Mouse (Mus musculus) midbrain, embryonic 12.5 days (tissue): ENCODE results near the gene Rtn4ip1. TPM values are rescaled to one million over a fixed set of nuclear protein-coding genes. Genes with fewer than 3 reads are reported as not detected.
A peak's percentile ranks its signal among the peaks of the same experiment; 100 is the strongest.

Source experiments
- ATAC-seq: fragments of 200-750 bp; cut with Nextera tagmentation; 2 replicates; pipeline ENCODE4 v1.8.0; 2017; ENCODE audit warnings: low read depth, moderate TSS enrichment, moderate library complexity; ENCODE audit not compliant: low FRiP score
- H3K27ac ChIP-seq: fragments of 300-500 bp; sonication (generic); replicated peaks from 2 replicates; pipeline ENCODE4 v1.5.1; 2016; ENCODE audit warnings: mild to moderate bottlenecking
- H3K27me3 ChIP-seq: fragments of 300-500 bp; sonication (generic); 2 replicates; pipeline ENCODE4 v1.6.1; 2016; ENCODE audit warnings: mild to moderate bottlenecking
- H3K36me3 ChIP-seq: fragments of 300-500 bp; sonication (generic); 2 replicates; pipeline ENCODE4 v1.6.1; 2016
- H3K4me1 ChIP-seq: fragments of 300-500 bp; sonication (generic); 2 replicates; pipeline ENCODE4 v1.6.1; 2016
- H3K4me2 ChIP-seq: fragments of 300-500 bp; sonication (generic); replicated peaks from 2 replicates; pipeline ENCODE4 v1.6.1; 2016; ENCODE audit warnings: mild to moderate bottlenecking, moderate library complexity
- H3K4me3 ChIP-seq: fragments of 300-500 bp; sonication (generic); 2 replicates; pipeline ENCODE4 v1.5.1; 2016; ENCODE audit warnings: mild to moderate bottlenecking
- H3K9ac ChIP-seq: fragments of 300-500 bp; sonication (generic); replicated peaks from 2 replicates; pipeline ENCODE4 v1.6.1; 2016; ENCODE audit warnings: mild to moderate bottlenecking, moderate library complexity
- H3K9me3 ChIP-seq: fragments of 300-500 bp; sonication (generic); 2 replicates; pipeline ENCODE4 v1.6.1; 2016; ENCODE audit warnings: mild to moderate bottlenecking
- WGBS: fragments of 180-500 bp; shearing (Covaris S2); methylation state at CpG from one replicate; pipeline ENCODE4 v1.1.7; 2016; 5-methylcytosine and 5-hydroxymethylcytosine counted together
- polyA plus RNA-seq: library from polyadenylated mRNA; unstranded; fragments of >200 nt; fragmentation: Nextera tagmentation; extraction: Ambion mirVana; gene quantifications from 2 replicates; pipeline ENCODE4 v1.2.1, GENCODE M21; 2016

Gene Rtn4ip1
- 16.9 and 18.7 TPM in 2 replicates for polyA plus RNA-seq

GRCm38 (mm10) chr10:43901578-43902194, at the start of gene Rtn4ip1, which contains the start of gene Qrsl1:
TSS of gene Rtn4ip1 (plus strand) at chr10:43901807.
TSS of gene Qrsl1 (minus strand) at chr10:43901745.
- peaks cover 16% of the 10 kb centered on the region for H3K4me1 ChIP-seq
- H3K9me3 ChIP-seq = no peaks in the 10 kb centered on the region
- under 1% methylated on average over 40 of the region's 40 CpGs for WGBS
- H3K27ac ChIP-seq = peak within 1 kb of the TSS; percentile 64; the same call in 1 of the 2 replicates
- peak; percentile 98 for ATAC-seq
- no peaks in the 10 kb centered on the region for H3K36me3 ChIP-seq
- peak within 1 kb of the TSS; percentile 80 for H3K4me3 ChIP-seq
- H3K9ac ChIP-seq = peak within 1 kb of the TSS; percentile 71
- H3K4me2 ChIP-seq = peak within 1 kb of the TSS; percentile 81
- H3K27me3 ChIP-seq = no peaks in the 10 kb centered on the region

- Histone ChIP-seq H3K27me3 (no peaks in the 10 kb centered on the region), H3K4me2 (no peak overlapping the region), H3K4me1 (no peaks in the 10 kb centered on the region), H3K9ac (no peak overlapping the region), H3K4me3 (no peak overlapping the region), H3K9me3 (no peaks in the 10 kb centered on the region), H3K36me3 (no peaks in the 10 kb centered on the region), H3K27ac (no peak overlapping the region)
- ATAC-seq = no peak
- 86% methylated on average over 5 of the region's 5 CpGs for WGBS
Measured at GRCm38 (mm10) chr10:43851898-43852297, 49.7 kb upstream of the Rtn4ip1 start.

- H3K27me3 ChIP-seq = no peaks in the 10 kb centered on the region
- no peak overlapping the region for H3K27ac ChIP-seq
- H3K4me2 ChIP-seq = no peak overlapping the region
- no peak overlapping the region for H3K4me3 ChIP-seq
- 98% methylated on average over 9 of the region's 9 CpGs for WGBS
- H3K9ac ChIP-seq = no peak overlapping the region
- no peak for ATAC-seq
- H3K4me1 ChIP-seq = no peaks in the 10 kb centered on the region
- no peaks in the 10 kb centered on the region for H3K9me3 ChIP-seq
- no peaks in the 10 kb centered on the region for H3K36me3 ChIP-seq
Measured at GRCm38 (mm10) chr10:43855916-43856315, 45.7 kb upstream of the Rtn4ip1 start.

- no peak overlapping the region for H3K27ac ChIP-seq
- H3K4me2 ChIP-seq = no peak overlapping the region
- no peaks in the 10 kb centered on the region for H3K36me3 ChIP-seq
- no peak overlapping the region for H3K9ac ChIP-seq
- H3K4me3 ChIP-seq = no peak overlapping the region
- no peak for ATAC-seq
- H3K4me1 ChIP-seq = no peaks in the 10 kb centered on the region
- H3K9me3 ChIP-seq = no peaks in the 10 kb centered on the region
- 95% methylated on average over 3 of the region's 3 CpGs for WGBS
- no peaks in the 10 kb centered on the region for H3K27me3 ChIP-seq
Measured at GRCm38 (mm10) chr10:43856351-43856750, 45.3 kb upstream of the Rtn4ip1 start.

DNA sequence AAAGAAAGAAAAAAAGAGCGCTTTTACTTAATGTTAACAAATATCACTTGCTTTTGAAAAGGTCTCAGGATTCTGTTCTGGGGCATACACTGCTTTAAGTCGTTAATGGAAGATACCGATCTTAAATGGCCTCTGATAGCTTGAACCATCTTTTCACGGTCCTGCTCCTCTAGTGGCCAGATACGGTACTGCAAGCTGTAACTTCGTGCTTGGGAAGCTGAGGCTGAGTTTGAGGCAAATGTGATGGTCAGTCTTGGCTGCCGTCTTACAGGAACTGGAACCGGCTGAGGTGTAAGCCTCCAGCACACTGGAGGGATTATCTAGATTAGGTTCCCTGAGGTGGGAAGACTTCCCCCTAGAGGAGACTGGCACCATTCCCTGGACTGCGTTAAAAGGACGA, 30.9 kb upstream of the Rtn4ip1 start:
- WGBS = 67% methylated on average over 10 of the region's 10 CpGs
- Histone ChIP-seq H3K36me3 (peaks cover 2% of the 10 kb centered on the region; the same call in 1 of the 2 replicates), H3K27ac (no peak overlapping the region), H3K4me3 (no peak overlapping the region), H3K4me2 (no peak overlapping the region), H3K27me3 (no peaks in the 10 kb centered on the region), H3K9me3 (no peaks in the 10 kb centered on the region), H3K4me1 (no peaks in the 10 kb centered on the region), H3K9ac (no peak overlapping the region)
- no peak for ATAC-seq

- Histone ChIP-seq H3K36me3 (peaks cover 8% of the 10 kb centered on the region; the same call in 1 of the 2 replicates), H3K4me3 (no peak overlapping the region), H3K27ac (no peak overlapping the region), H3K4me2 (no peak overlapping the region), H3K27me3 (no peaks in the 10 kb centered on the region), H3K9me3 (no peaks in the 10 kb centered on the region), H3K4me1 (no peaks in the 10 kb centered on the region), H3K9ac (no peak overlapping the region)
- 82% methylated on average over 1 of the region's 1 CpGs for WGBS
- ATAC-seq = no peak
Measured at GRCm38 (mm10) chr10:43871458-43871857, 30.1 kb upstream of the Rtn4ip1 start.

DNA sequence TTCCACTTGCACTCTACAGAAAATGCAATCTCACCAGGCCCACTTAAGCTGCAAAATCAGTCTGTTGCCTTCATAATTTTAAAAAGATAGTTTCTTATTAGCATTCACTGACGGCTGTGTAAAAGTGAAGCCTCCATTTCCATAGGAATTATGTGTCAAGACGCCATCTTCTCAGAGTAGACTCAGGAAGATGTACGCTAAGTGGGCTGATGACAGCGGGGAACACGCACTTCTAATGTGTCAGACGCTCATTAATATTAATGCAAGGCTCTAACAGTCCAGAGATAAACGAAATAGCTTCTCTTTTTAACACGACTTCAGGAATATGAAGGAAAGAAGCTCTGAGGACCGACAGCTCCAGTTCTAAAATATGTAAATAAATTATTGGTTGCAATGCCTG, 13.9 kb upstream of the Rtn4ip1 start:
- Histone ChIP-seq H3K27me3 (no peaks in the 10 kb centered on the region), H3K9ac (no peak overlapping the region), H3K9me3 (no peaks in the 10 kb centered on the region), H3K36me3 (peaks cover 30% of the 10 kb centered on the region), H3K4me1 (no peaks in the 10 kb centered on the region), H3K4me3 (no peak overlapping the region), H3K27ac (no peak overlapping the region), H3K4me2 (no peak overlapping the region)
- ATAC-seq = no peak
- WGBS = 74% methylated on average over 9 of the region's 9 CpGs

- no peaks in the 10 kb centered on the region for H3K4me1 ChIP-seq
- no peak overlapping the region for H3K4me3 ChIP-seq
- no peaks in the 10 kb centered on the region for H3K9me3 ChIP-seq
- WGBS = 95% methylated on average over 16 of the region's 16 CpGs
- H3K27ac ChIP-seq = no peak overlapping the region
- H3K36me3 ChIP-seq = peaks cover 42% of the 10 kb centered on the region
- ATAC-seq = no peak
- H3K4me2 ChIP-seq = no peak overlapping the region
- no peak overlapping the region for H3K9ac ChIP-seq
- no peaks in the 10 kb centered on the region for H3K27me3 ChIP-seq
Measured at GRCm38 (mm10) chr10:43888976-43889375, 12.6 kb upstream of the Rtn4ip1 start.

DNA sequence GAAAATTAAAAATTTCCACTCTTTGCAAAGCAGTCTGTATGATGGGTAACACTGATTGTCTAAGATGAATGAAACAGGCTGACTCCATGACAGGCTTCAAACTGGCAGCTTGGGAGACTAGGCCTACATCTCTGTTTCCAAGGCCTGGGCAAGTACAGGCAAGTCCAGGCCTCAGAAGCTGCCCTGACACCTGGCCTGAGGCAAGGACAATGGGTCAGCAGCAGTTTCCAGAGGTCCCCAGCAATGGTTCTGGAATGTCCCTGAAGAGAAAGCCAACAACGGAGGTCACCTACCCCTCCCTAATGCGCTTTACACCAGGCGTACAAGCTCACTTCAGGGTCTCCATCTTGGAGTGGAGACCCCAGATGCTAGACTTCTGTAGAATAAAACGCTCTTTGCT, 8.6 kb upstream of the Rtn4ip1 start:
- WGBS = 92% methylated on average over 4 of the region's 4 CpGs
- Histone ChIP-seq H3K9me3 (no peaks in the 10 kb centered on the region), H3K27me3 (no peaks in the 10 kb centered on the region), H3K27ac (no peak overlapping the region), H3K4me3 (no peak overlapping the region), H3K4me1 (no peaks in the 10 kb centered on the region), H3K9ac (no peak overlapping the region), H3K4me2 (no peak overlapping the region), H3K36me3 (peaks cover 45% of the 10 kb centered on the region)
- no peak for ATAC-seq

DNA sequence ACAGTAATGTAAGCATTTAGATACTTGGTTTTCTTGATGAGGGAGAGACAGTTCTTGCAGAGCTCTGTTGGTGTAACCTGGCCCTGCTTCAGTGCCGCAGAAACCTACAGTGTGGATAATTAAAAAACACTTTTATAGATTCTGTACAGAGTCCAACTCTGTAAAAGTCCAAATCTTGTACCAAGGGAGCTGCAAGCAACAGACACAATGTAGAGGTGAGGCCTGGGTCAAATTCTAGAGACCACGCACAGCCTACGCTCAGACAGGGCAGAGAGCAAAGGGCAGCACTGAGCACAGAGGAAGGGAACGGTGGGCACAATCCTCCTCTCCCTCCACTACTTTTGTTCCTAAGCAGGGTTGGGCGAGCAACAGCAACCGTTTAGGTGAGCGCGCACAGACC, 5.5 kb upstream of the Rtn4ip1 start:
- Histone ChIP-seq H3K27me3 (no peaks in the 10 kb centered on the region), H3K4me3 (no peak overlapping the region), H3K9ac (no peak overlapping the region), H3K9me3 (no peaks in the 10 kb centered on the region), H3K27ac (no peak overlapping the region), H3K4me2 (no peak overlapping the region), H3K36me3 (peaks cover 35% of the 10 kb centered on the region), H3K4me1 (peaks cover 2% of the 10 kb centered on the region; the same call in 1 of the 2 replicates)
- 92% methylated on average over 8 of the region's 8 CpGs for WGBS
- ATAC-seq = no peak

DNA sequence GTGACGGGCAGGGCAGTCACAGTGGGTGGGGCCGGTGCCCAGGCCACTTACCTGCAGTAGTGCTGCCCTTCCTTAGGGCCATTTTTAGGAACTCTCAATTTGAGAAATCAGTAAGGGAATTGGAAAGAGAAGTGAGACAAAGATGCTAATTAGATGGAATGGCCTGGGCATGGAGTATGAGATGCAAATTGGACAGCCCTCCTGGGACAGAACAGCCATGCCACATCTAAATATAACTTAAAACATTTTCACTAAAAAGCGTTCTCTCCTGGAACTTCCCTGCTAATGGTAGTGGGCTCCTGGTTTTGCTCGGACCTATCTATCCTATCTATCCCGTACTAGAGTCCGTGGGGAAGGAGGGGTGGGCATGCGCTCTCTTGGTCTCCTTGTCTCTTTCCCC, 3.3 kb upstream of the Rtn4ip1 start:
- H3K9me3 ChIP-seq = no peaks in the 10 kb centered on the region
- H3K27ac ChIP-seq = no peak overlapping the region
- H3K4me3 ChIP-seq = no peak overlapping the region
- H3K9ac ChIP-seq = no peak overlapping the region
- H3K36me3 ChIP-seq = peaks cover 26% of the 10 kb centered on the region
- no peaks in the 10 kb centered on the region for H3K27me3 ChIP-seq
- ATAC-seq = no peak
- 95% methylated on average over 7 of the region's 7 CpGs for WGBS
- H3K4me1 ChIP-seq = peaks cover 12% of the 10 kb centered on the region
- H3K4me2 ChIP-seq = no peak overlapping the region

GRCm38 (mm10) chr10:43900883-43901570, 580 bp upstream of the Rtn4ip1 start:
- H3K4me3 ChIP-seq = peak overlapping the region; percentile 80
- peak overlapping the region; percentile 50 for H3K4me2 ChIP-seq
- H3K27ac ChIP-seq = peak overlapping the region; percentile 64; the same call in 1 of the 2 replicates
- WGBS = 9% methylated on average over 30 of the region's 30 CpGs
- H3K4me1 ChIP-seq = peaks cover 16% of the 10 kb centered on the region
- no peaks in the 10 kb centered on the region for H3K9me3 ChIP-seq
- H3K9ac ChIP-seq = peak overlapping the region; percentile 71
- ATAC-seq = no peak; the same call in 1 of the 2 replicates
- H3K27me3 ChIP-seq = no peaks in the 10 kb centered on the region
- H3K36me3 ChIP-seq = no peaks in the 10 kb centered on the region
